Mouse (Mus musculus): ENCODE data around the gene Usp24.

- TF ChIP-seq CTCF (IDR thresholded peaks at IDR 0.05; ENCODE audit: insufficient read depth, low read depth, low read length): no peak
- TF ChIP-seq POLR2A (IDR thresholded peaks at IDR 0.05; ENCODE audit: insufficient read depth, low read depth, low read length): no peak
Observed at GRCm38 (mm10) chr4:106426286-106426685, 110.3 kb downstream of the Usp24 start.
